Mouse (Mus musculus) liver, postnatal 0 days (tissue): ENCODE results near the gene Me3.

ENCODE experiments used
- CTCF ChIP-seq: sonication (generic); IDR thresholded peaks from 2 replicates; pipeline ENCODE4 v1.5.1; 2016; ENCODE audit warnings: antibody characterized with exemption, low read depth
- EP300 ChIP-seq: IDR thresholded peaks from 2 replicates; pipeline ENCODE4 v1.6.1; 2016; ENCODE audit warnings: antibody characterized with exemption, low read depth, mild to moderate bottlenecking

DNA sequence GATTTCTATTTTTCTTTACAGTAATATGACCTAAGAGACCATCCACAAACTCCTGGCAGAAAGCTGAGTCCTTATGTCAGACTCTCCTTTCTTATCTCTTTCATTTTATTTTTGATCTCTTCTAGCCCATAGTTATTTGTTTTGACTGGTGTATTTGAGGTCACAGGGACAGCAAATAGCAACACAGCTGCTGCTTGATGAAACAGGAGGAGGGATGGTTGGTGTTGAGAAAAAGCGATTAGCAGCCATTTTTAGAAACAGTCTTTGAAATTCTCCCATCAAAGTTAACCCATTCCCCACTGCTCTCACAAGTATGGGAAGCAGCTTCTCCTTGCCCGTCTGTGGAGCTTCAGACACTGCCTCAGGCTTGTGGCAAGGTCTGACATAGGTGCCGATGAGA is 12.8 kb downstream of the Me3 start:
- TF ChIP-seq CTCF (no peak), EP300 (no peak)
